Mouse (Mus musculus) stomach, embryonic 14.5 days (tissue): ENCODE measurements at regions not wholly inside any gene's neighbourhood (a gene's known extent, or its start where the extent isn't known, plus 50 kb on each side); places are given as distances from the start of the nearest gene placed in this dataset.
A peak's percentile ranks its signal among the peaks of the same experiment; 100 is the strongest.

Experiments used
- ATAC-seq: fragments of 200-750 bp; cut with Nextera tagmentation; 2 replicates; pipeline ENCODE4 v1.8.0; 2017; ENCODE audit warnings: low read depth, moderate TSS enrichment; ENCODE audit not compliant: insufficient number of reproducible peaks, insufficient read depth, low FRiP score
- H3K27ac ChIP-seq: fragments of 300-500 bp; sonication (generic); 2 replicates; pipeline ENCODE4 v1.5.1; 2014; ENCODE audit warnings: mild to moderate bottlenecking, low read length, moderate library complexity, mixed read lengths
- H3K27me3 ChIP-seq: fragments of 300-500 bp; sonication (generic); 2 replicates; pipeline ENCODE4 v1.6.1; 2014; ENCODE audit warnings: low read length, control low read depth, mixed read lengths; ENCODE audit not compliant: control insufficient read depth, insufficient read depth
- H3K36me3 ChIP-seq: fragments of 300-500 bp; sonication (generic); 2 replicates; pipeline ENCODE4 v1.6.1; 2014; ENCODE audit warnings: mild to moderate bottlenecking, control low read depth, low read length, moderate library complexity, mixed read lengths; ENCODE audit not compliant: control insufficient read depth, insufficient read depth
- H3K4me1 ChIP-seq: fragments of 300-500 bp; sonication (generic); 2 replicates; pipeline ENCODE4 v1.6.1; 2014; ENCODE audit warnings: low read length, control low read depth, mixed read lengths; ENCODE audit not compliant: control insufficient read depth, insufficient read depth
- H3K4me2 ChIP-seq: fragments of 300-500 bp; sonication (generic); replicated peaks from 2 replicates; pipeline ENCODE4 v1.6.1; 2014; ENCODE audit warnings: low read depth, low read length, control low read depth
- H3K4me3 ChIP-seq: fragments of 300-500 bp; sonication (generic); 2 replicates; pipeline ENCODE4 v1.5.1; 2014; ENCODE audit warnings: low read depth, low read length, control low read depth
- H3K9ac ChIP-seq: fragments of 300-500 bp; sonication (generic); replicated peaks from 2 replicates; pipeline ENCODE4 v1.6.1; 2014; ENCODE audit warnings: low read depth, mild to moderate bottlenecking, control low read depth, low read length, moderate library complexity, mixed read lengths
- H3K9me3 ChIP-seq: fragments of 300-500 bp; sonication (generic); 2 replicates; pipeline ENCODE4 v1.6.1; 2016; ENCODE audit warnings: low read depth, low read length, control low read depth; ENCODE audit not compliant: control insufficient read depth
- WGBS: fragments of 180-500 bp; shearing (Covaris S2); extraction: QIAGEN DNeasy Blood & Tissue Kit; methylation state at CpG from one replicate; pipeline ENCODE4 v1.1.7; 2014; 5-methylcytosine and 5-hydroxymethylcytosine counted together

DNA sequence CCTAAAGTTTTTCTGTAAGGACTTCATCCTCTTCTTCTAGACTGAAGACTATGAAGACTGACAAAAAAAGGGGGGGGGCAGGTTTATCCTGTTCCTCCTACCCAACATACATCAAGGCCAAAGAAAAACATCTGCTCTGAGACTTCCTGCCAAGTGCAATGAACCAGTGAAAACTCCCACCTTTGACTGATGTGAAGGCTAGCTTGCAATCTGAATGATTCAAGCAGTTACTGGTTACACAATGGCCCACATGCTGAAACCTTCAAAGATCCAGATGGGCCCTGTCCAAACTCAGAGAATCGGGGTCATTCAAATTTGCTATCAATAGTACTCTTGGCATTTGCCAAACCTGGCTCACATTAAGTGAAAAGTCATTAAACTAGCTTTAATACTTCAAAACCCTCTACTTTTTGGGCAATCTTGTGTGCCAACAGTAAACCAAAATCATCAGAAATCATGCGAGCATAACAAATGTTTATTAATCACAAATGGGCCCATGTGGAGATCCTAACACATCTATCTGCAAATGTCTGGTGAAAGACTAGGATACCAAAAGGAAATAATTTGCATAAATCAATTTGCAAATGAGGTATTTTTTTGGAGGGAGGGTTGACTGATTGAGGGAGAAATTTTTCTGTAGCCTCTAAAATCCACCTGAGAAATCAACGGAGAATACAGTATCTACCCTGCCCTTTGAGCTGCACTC, 79.0 kb upstream of the Aco1 start:
- 74% methylated on average over 3 of the region's 3 CpGs for WGBS
- no peak overlapping the region for H3K4me2 ChIP-seq
- no peak overlapping the region for H3K9ac ChIP-seq
- no peak overlapping the region for H3K27ac ChIP-seq
- H3K4me1 ChIP-seq: no peaks in the 10 kb centered on the region
- H3K36me3 ChIP-seq: no peaks in the 10 kb centered on the region
- H3K9me3 ChIP-seq: no peaks in the 10 kb centered on the region
- ATAC-seq: no peak; the same call in 1 of the 2 replicates
- no peak overlapping the region for H3K4me3 ChIP-seq
- no peaks in the 10 kb centered on the region for H3K27me3 ChIP-seq

DNA sequence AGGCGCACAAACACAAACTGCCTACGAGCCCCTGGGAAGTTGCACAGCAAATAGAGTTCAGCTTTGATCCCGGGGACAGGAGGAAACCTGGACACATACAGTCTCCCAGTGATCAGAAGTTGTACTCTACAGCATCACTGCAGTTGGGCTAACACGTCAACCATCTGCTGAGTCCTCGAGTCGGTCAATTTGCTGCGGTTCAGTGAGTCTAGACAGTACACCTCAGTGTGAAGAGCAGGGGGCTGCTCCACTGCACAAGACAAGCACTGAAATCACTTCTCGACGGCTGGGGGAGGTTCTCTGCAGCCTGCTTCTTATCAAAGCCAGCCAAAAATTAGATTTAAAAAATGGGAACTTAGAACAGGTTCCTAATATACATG, 78.4 kb upstream of the Aco1 start:
- Histone ChIP-seq H3K9me3 (no peaks in the 10 kb centered on the region), H3K4me3 (no peak overlapping the region), H3K27ac (no peak overlapping the region), H3K36me3 (no peaks in the 10 kb centered on the region), H3K4me2 (no peak overlapping the region), H3K4me1 (no peaks in the 10 kb centered on the region), H3K27me3 (no peaks in the 10 kb centered on the region), H3K9ac (no peak overlapping the region)
- ATAC-seq: no peak
- WGBS: 82% methylated on average over 9 of the region's 9 CpGs

DNA sequence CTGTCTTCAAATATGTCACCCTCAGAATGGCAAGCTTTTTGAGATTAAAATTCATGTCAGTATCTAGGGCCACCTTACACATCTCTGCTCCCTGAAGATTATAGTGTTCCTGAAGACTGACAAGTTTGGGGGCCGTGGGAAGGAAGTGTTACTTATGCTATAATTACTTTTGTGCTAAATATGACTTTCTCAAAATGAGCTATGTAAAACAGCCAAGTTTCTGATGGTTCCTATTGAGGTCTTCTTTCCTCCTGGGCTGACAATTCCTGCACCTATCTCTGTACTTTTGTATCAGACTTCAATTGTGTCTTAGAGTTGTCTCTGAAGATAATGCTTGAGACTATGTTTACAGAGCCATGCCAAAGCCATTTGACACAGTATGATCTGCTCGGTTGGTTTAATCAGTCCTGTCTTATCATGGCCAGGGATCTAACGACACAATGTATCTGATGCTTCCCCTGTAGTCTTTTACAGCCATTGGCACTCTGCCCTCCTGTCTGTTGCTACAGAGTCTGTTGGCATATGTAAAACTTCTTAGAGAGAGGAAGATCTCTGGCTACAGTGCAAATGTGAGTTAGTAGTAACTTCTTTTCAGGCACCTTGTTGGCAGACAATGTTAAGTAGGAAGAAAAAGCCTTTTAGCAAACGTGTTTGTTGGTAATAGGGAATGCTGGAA, 71.8 kb upstream of the Aco1 start:
- Histone ChIP-seq H3K36me3 (no peaks in the 10 kb centered on the region), H3K4me3 (no peak overlapping the region), H3K27ac (no peak overlapping the region), H3K4me1 (no peaks in the 10 kb centered on the region), H3K27me3 (no peaks in the 10 kb centered on the region), H3K4me2 (no peak overlapping the region), H3K9me3 (no peaks in the 10 kb centered on the region), H3K9ac (no peak overlapping the region)
- no peak for ATAC-seq
- 61% methylated on average over 4 of the region's 4 CpGs for WGBS

DNA sequence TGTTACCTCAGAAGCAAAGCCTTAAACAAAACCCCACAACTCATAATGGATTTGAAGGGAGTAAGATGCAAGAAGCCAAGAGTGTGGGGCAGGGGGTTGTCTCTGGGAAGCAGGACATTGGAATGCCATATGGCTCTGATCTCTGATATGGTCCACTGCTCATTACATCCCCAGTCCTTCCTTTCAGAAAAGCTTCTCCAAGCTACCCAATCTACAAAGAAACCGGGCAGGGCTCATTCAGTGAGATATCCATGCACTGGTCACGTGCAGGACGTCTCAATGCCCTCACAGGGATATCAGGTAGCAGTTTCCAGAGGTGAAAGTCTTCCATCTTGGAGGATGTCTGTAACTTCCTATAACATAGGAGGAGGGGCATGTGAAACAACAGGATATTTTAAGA, 61.8 kb upstream of the Aco1 start:
- no peaks in the 10 kb centered on the region for H3K27me3 ChIP-seq
- H3K4me1 ChIP-seq: peaks cover 3% of the 10 kb centered on the region; the same call in 1 of the 2 replicates
- no peaks in the 10 kb centered on the region for H3K36me3 ChIP-seq
- H3K27ac ChIP-seq: peak overlapping the region; percentile 27; the same call in 1 of the 2 replicates
- H3K9me3 ChIP-seq: no peaks in the 10 kb centered on the region; the same call in 1 of the 2 replicates
- no peak for ATAC-seq
- no peak overlapping the region for H3K4me2 ChIP-seq
- H3K9ac ChIP-seq: no peak overlapping the region
- no peak overlapping the region for H3K4me3 ChIP-seq
- 55% methylated on average over 3 of the region's 3 CpGs for WGBS

DNA sequence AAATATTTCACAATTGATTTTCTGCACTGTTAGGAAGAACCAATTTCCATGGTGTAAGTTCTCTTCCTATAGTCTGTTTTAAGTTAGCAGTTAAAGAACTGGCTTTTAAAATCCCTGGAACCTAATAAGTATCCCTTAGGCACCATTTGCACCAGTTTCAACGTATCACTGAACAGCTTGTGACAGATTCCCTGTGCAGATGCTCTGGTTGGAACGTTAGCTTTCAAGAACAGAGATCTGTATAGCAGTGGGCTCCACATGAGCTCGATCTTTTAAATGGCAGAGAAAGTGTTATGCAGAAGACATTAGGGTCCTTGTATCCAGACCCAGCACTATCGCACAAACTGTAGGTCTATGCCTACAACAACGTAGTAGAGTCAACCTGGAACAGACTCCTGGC, 52.6 kb upstream of the Aco1 start:
- H3K4me3 ChIP-seq: no peak overlapping the region
- no peak overlapping the region for H3K27ac ChIP-seq
- no peak for ATAC-seq
- H3K27me3 ChIP-seq: no peaks in the 10 kb centered on the region
- no peak overlapping the region for H3K4me2 ChIP-seq
- 79% methylated on average over 5 of the region's 5 CpGs for WGBS
- H3K4me1 ChIP-seq: no peaks in the 10 kb centered on the region
- H3K9ac ChIP-seq: no peak overlapping the region
- no peaks in the 10 kb centered on the region for H3K36me3 ChIP-seq
- no peaks in the 10 kb centered on the region for H3K9me3 ChIP-seq
